Comparison of ENCODE assay signal across 16 mouse cellular contexts in genomic region chr4:148562676-148563075, GRCm38 (mm10). TPM values are rescaled to one million over a fixed set of nuclear protein-coding genes. Genes with fewer than 3 reads are reported as not detected.
"Had no signal": no experiment of that assay in that cellular context is flagged by ENCODE, and none has a peak within 500 bp of the region (broad histone marks: within the 10 kb centered on the region; RNA-seq: fewer than 3 reads in every experiment).

No protein-coding gene starts in this region.

- H3K4me3 ChIP-seq: megakaryocyte, embryonic 14.5 days; midbrain, embryonic 13.5 days; midbrain, embryonic 15.5 days; neural tube, embryonic 12.5 days; stomach, embryonic 15.5 days had no signal

- H3K9me3 ChIP-seq: megakaryocyte, embryonic 14.5 days; midbrain, embryonic 13.5 days; midbrain, embryonic 15.5 days; neural tube, embryonic 12.5 days; stomach, embryonic 15.5 days had no signal

- H3K27ac ChIP-seq: macrophage; midbrain, embryonic 13.5 days; midbrain, embryonic 15.5 days; neural tube, embryonic 12.5 days; stomach, embryonic 15.5 days; stomach, postnatal 0 days had no signal

- H3K9ac ChIP-seq: lung, embryonic 14.5 days; midbrain, embryonic 13.5 days; midbrain, embryonic 15.5 days; neural tube, embryonic 12.5 days; stomach, embryonic 15.5 days had no signal

- DNase-seq: lung, adult 18-20 months; lung, embryonic 14.5 days; lung, postnatal 10 days; right cerebral cortex, postnatal 14 days; thymus, adult 2 months; thymus, postnatal 25 days; thymus, postnatal 4 days had no signal

- H3K4me1 ChIP-seq: stomach, embryonic 15.5 days had no signal

- H3K4me2 ChIP-seq: lung, embryonic 14.5 days; midbrain, embryonic 11.5 days; midbrain, embryonic 13.5 days; midbrain, embryonic 15.5 days; neural tube, embryonic 12.5 days; stomach, embryonic 15.5 days had no signal

- H3K27me3 ChIP-seq: megakaryocyte, embryonic 14.5 days; midbrain, embryonic 13.5 days; midbrain, embryonic 15.5 days; neural tube, embryonic 12.5 days; stomach, embryonic 15.5 days had no signal

- ATAC-seq: midbrain, embryonic 13.5 days; midbrain, embryonic 15.5 days had no signal

RNA-seq across cellular contexts. Expression of gene Masp2, which starts 39.7 kb away (rescaled TPM):
- polyA plus RNA-seq: midbrain, postnatal 0 days had no signal
